Mouse (Mus musculus): ENCODE data around the gene Gm21983. TPM values are rescaled to one million over a fixed set of nuclear protein-coding genes. Genes with fewer than 3 reads are reported as not detected.

The Gm21983 gene
- polyA plus RNA-seq, 1 experiment from 2014 or later, result not detected

MicroRNAs encoded within 50 kb of the gene (microRNA counts, 519-probe panel; counts per million panel counts)
- not detected for microRNA mmu-miR-1191

Small RNAs within 50 kb of the gene (microRNA-seq; reads per million reads assigned to microRNA genes)
- gene Mir1191 (1.3 reads per million), gene Mir3101 (1.6 reads per million, percentile 6 among the genes with 10 or more reads in this experiment)

Other genes starting within 250 kb of the Gm21983 start
- not detected in 2 replicates for gene Cyp2a22, start 241.7 kb downstream of the Gm21983 start, polyA plus RNA-seq (2014; fragmentation: Nextera tagmentation; extraction: Ambion mirVana)
- gene Cyp2a12, start 152.0 kb downstream of the Gm21983 start, polyA plus RNA-seq (2014; fragmentation: Nextera tagmentation; extraction: Ambion mirVana), result not detected in 2 replicates
- gene Cyp2f2, start 61.2 kb downstream of the Gm21983 start, polyA plus RNA-seq (2014; fragmentation: Nextera tagmentation; extraction: Ambion mirVana), result not detected in 2 replicates
- 0.18 and 0.22 TPM in 2 replicates for gene Cyp2t4, start 27.4 kb downstream of the Gm21983 start, polyA plus RNA-seq (2014; fragmentation: Nextera tagmentation; extraction: Ambion mirVana)
- 57.3 and 68.7 TPM in 2 replicates for gene Egln2, start 14.3 kb downstream of the Gm21983 start, polyA plus RNA-seq (2014; fragmentation: Nextera tagmentation; extraction: Ambion mirVana)
- 87.7 and 99.6 TPM in 2 replicates for gene Rab4b, start 2.2 kb downstream of the Gm21983 start, polyA plus RNA-seq (2014; fragmentation: Nextera tagmentation; extraction: Ambion mirVana)
- gene Mia, start 71 bp upstream of the Gm21983 start, polyA plus RNA-seq (2014; fragmentation: Nextera tagmentation; extraction: Ambion mirVana), result 6.8 and 8.1 TPM in 2 replicates
- 3.6 and 4.0 TPM in 2 replicates for gene BC024978, start 14.7 kb upstream of the Gm21983 start, polyA plus RNA-seq (2014; fragmentation: Nextera tagmentation; extraction: Ambion mirVana)
- gene Snrpa, start 15.2 kb upstream of the Gm21983 start, polyA plus RNA-seq (2014; fragmentation: Nextera tagmentation; extraction: Ambion mirVana), result 222 and 233 TPM in 2 replicates
- gene Itpkc, start 47.6 kb upstream of the Gm21983 start, polyA plus RNA-seq (2014; fragmentation: Nextera tagmentation; extraction: Ambion mirVana), result 7.3 and 7.4 TPM in 2 replicates
- gene Coq8b, start 51.9 kb upstream of the Gm21983 start, polyA plus RNA-seq (2014; fragmentation: Nextera tagmentation; extraction: Ambion mirVana), result 19.8 and 22.6 TPM in 2 replicates
- 33.7 and 50.1 TPM in 2 replicates for gene Numbl, start 77.3 kb upstream of the Gm21983 start, polyA plus RNA-seq (2014; fragmentation: Nextera tagmentation; extraction: Ambion mirVana)
- 6.4 and 7.4 TPM in 2 replicates for gene Ltbp4, start 156.6 kb upstream of the Gm21983 start, polyA plus RNA-seq (2014; fragmentation: Nextera tagmentation; extraction: Ambion mirVana)
- gene Shkbp1, start 174.9 kb upstream of the Gm21983 start, polyA plus RNA-seq (2014; fragmentation: Nextera tagmentation; extraction: Ambion mirVana), result 50.4 and 52.5 TPM in 2 replicates
- not detected in 2 replicates for gene Gm20479, start 176.3 kb upstream of the Gm21983 start, polyA plus RNA-seq (2014; fragmentation: Nextera tagmentation; extraction: Ambion mirVana)